In genomic region chr11:17256813-17257365, GRCm38 (mm10) we compare ENCODE assay signal across 8 mouse cellular contexts. TPM values are rescaled to one million over a fixed set of nuclear protein-coding genes. Genes with fewer than 3 reads are reported as not detected.
DNase-seq lines count a peak whose midpoint lies in the region; ATAC-seq and TF ChIP-seq lines count a peak whose summit lies in the region.

No protein-coding gene starts in this region.

- ATAC-seq in embryonic facial prominence, embryonic 12.5 days (ENCODE audit: insufficient number of reproducible peaks, insufficient read depth, low FRiP score, low TSS enrichment) = peak; percentile 59; the same call in 1 of the 2 replicates

- TF ChIP-seq EP300 in MEL (IDR thresholded peaks at IDR 0.05; ENCODE audit: low read depth in 1 of 2, low read length in 2 of 2) = no peak

- H3K4me1 ChIP-seq in MEL (ENCODE audit: control insufficient read depth in 1 of 2, insufficient read depth in 2 of 2, low read length in 2 of 2) = peaks cover 5 to 15% of the 10 kb centered on the region in 2 experiments; a peak in 3 of 4 replicates
- peaks cover 8% of the 10 kb centered on the region; the same call in 1 of the 2 replicates for H3K4me1 ChIP-seq in embryonic facial prominence, embryonic 12.5 days
- H3K4me1 ChIP-seq in midbrain, embryonic 10.5 days = peaks cover 25% of the 10 kb centered on the region

- TF ChIP-seq CTCF in MEL (IDR thresholded peaks at IDR 0.05 in 2 of 3, conservative IDR thresholded peaks at IDR 0.05 in 1 of 3; ENCODE audit: control insufficient read depth in 1 of 3, insufficient read depth in 1 of 3, low read depth in 2 of 3, low read length in 3 of 3, poor library complexity in 1 of 3, severe bottlenecking in 1 of 3) = no peak

- peak overlapping the region; percentile 57 for H3K9ac ChIP-seq in MEL (ENCODE audit: control insufficient read depth, low read depth, low read length, poor library complexity, severe bottlenecking)
- H3K9ac ChIP-seq in embryonic facial prominence, embryonic 12.5 days = peak overlapping the region; percentile 84; the same call in 1 of the 2 replicates

- peak; percentile 5 for DNase-seq in kidney, adult 18-20 months
- no peak for DNase-seq in kidney, postnatal 25 days
- peak; percentile 31 for DNase-seq in MEL (ENCODE audit: low read depth, low spot score)
- DNase-seq in induced T-regulatory cell, adult 2 months (ENCODE audit: low read depth) = peak; percentile 19
- DNase-seq in midbrain, embryonic 10.5 days (ENCODE audit: low spot score) = peak; percentile 16
- DNase-seq in urinary bladder, postnatal 4 days (ENCODE audit: low spot score in 2 of 2) = no peak
- no peak for DNase-seq in urinary bladder, postnatal 14 days (ENCODE audit: low spot score)

- H3K4me2 ChIP-seq in embryonic facial prominence, embryonic 12.5 days (replicated peaks) = peak overlapping the region; percentile 63

- no peaks in the 10 kb centered on the region for H3K27me3 ChIP-seq in MEL (ENCODE audit: control insufficient read depth in 1 of 2, insufficient read depth in 2 of 2, low read length in 2 of 2)
- H3K27me3 ChIP-seq in embryonic facial prominence, embryonic 12.5 days = no peaks in the 10 kb centered on the region
- H3K27me3 ChIP-seq in midbrain, embryonic 10.5 days (ENCODE audit: low read depth, poor library complexity, severe bottlenecking) = no peaks in the 10 kb centered on the region

- 60% methylated on average over 8 of the region's 8 CpGs for WGBS in embryonic facial prominence, embryonic 12.5 days
- WGBS in midbrain, embryonic 10.5 days = 60% methylated on average over 8 of the region's 8 CpGs

- H3K79me2 ChIP-seq in MEL (ENCODE audit: control insufficient read depth, insufficient read depth, low read length, poor library complexity) = peaks cover 32% of the 10 kb centered on the region

- no peak for TF ChIP-seq POLR2A in MEL (IDR thresholded peaks at IDR 0.05; ENCODE audit: control insufficient read depth in 1 of 2, insufficient read depth in 1 of 2, low read depth in 1 of 2, low read length in 2 of 2, poor library complexity in 1 of 2)

- H3K27ac ChIP-seq in MEL (ENCODE audit: control insufficient read depth, low read depth, low read length) = no peak overlapping the region
- no peak overlapping the region for H3K27ac ChIP-seq in embryonic facial prominence, embryonic 12.5 days
- peak overlapping the region; percentile 92 for H3K27ac ChIP-seq in midbrain, embryonic 10.5 days (replicated peaks)

- no peak for TF ChIP-seq RAD21 in MEL (IDR thresholded peaks at IDR 0.05; ENCODE audit: low read depth, low read length)

- no peaks in the 10 kb centered on the region for H3K9me3 ChIP-seq in MEL (replicated peaks; ENCODE audit: insufficient read depth, low read length)
- H3K9me3 ChIP-seq in embryonic facial prominence, embryonic 12.5 days = no peaks in the 10 kb centered on the region
- no peaks in the 10 kb centered on the region for H3K9me3 ChIP-seq in midbrain, embryonic 10.5 days (replicated peaks)

- H3K4me3 ChIP-seq in MEL (ENCODE audit: control insufficient read depth in 1 of 2, insufficient read depth in 1 of 2, low read depth in 2 of 2, low read length in 2 of 2) = peak overlapping the region; percentile 94
- peak overlapping the region; percentile 80 for H3K4me3 ChIP-seq in embryonic facial prominence, embryonic 12.5 days
- peak overlapping the region; percentile 82 for H3K4me3 ChIP-seq in midbrain, embryonic 10.5 days

- peaks cover 0 to 12% of the 10 kb centered on the region in 2 experiments; a peak in 2 of 4 replicates for H3K36me3 ChIP-seq in MEL (ENCODE audit: control insufficient read depth in 1 of 2, insufficient read depth in 2 of 2, low read length in 2 of 2)
- H3K36me3 ChIP-seq in embryonic facial prominence, embryonic 12.5 days = no peaks in the 10 kb centered on the region
- no peaks in the 10 kb centered on the region for H3K36me3 ChIP-seq in midbrain, embryonic 10.5 days

TF ChIP-seq in MEL, 35 proteins besides CTCF, POLR2A, EP300 and RAD21:
- no peak for TF ChIP-seq ELF1 (IDR thresholded peaks at IDR 0.05; ENCODE audit: low read depth, low read length)
- no peak for TF ChIP-seq GATA1 (IDR thresholded peaks at IDR 0.05; ENCODE audit: low read depth, low read length)
- TF ChIP-seq TBP (IDR thresholded peaks at IDR 0.05; ENCODE audit: low read depth, low read length) = no peak
- TF ChIP-seq SMC3 (IDR thresholded peaks at IDR 0.05; ENCODE audit: low read depth, low read length) = no peak
- no peak for TF ChIP-seq MXI1 (IDR thresholded peaks at IDR 0.05; ENCODE audit: low read depth, low read length)
TF ChIP-seq in MEL: peak in this region for 0.

RNA-seq across cellular contexts. Expression of gene C1d, which starts 0.5 kb away (rescaled TPM):
- 69.2 and 72.3 TPM in 2 replicates for total RNA-seq in MEL (2012; rRNA removed)
- polyA plus RNA-seq in MEL (2012; ENCODE audit: insufficient read depth in 1 of 2, insufficient read length in 2 of 2, low read depth in 1 of 2, low replicate concordance in 2 of 2, missing spikeins in 1 of 2) = 10 to 100 TPM in 1 of 2 experiments, not detected in 1; 35.2 TPM
- 106 and 113 TPM in 2 replicates for polyA plus RNA-seq in embryonic facial prominence, embryonic 12.5 days (2016; fragmentation: Nextera tagmentation; extraction: Ambion mirVana)
- polyA plus RNA-seq in midbrain, embryonic 10.5 days (2016; fragmentation: Nextera tagmentation; extraction: Ambion mirVana) = 107 and 111 TPM in 2 replicates

RNA-seq across cellular contexts. Expression of gene Pno1, which starts 45.5 kb away (rescaled TPM):
- total RNA-seq in MEL (2012; rRNA removed) = 113 and 121 TPM in 2 replicates
- 1,000 to 10,000 TPM in 1 of 2 experiments, 10 to 100 TPM in 1; 64.4 to 1,147 TPM for polyA plus RNA-seq in MEL (2012; ENCODE audit: insufficient read depth in 1 of 2, insufficient read length in 2 of 2, low read depth in 1 of 2, low replicate concordance in 2 of 2, missing spikeins in 1 of 2)
- polyA plus RNA-seq in embryonic facial prominence, embryonic 12.5 days (2016; fragmentation: Nextera tagmentation; extraction: Ambion mirVana) = 73.5 and 84.5 TPM in 2 replicates
- 94.6 and 123 TPM in 2 replicates for polyA plus RNA-seq in midbrain, embryonic 10.5 days (2016; fragmentation: Nextera tagmentation; extraction: Ambion mirVana)

Comparison
In these comparisons a context has a peak if more than half of its experiments do, and no peak if none do; other contexts are left out.
1. DNase-seq: peak in kidney, adult 18-20 months (single experiment), MEL (single experiment), induced T-regulatory cell, adult 2 months (single experiment) and midbrain, embryonic 10.5 days (single experiment); none in kidney, postnatal 25 days (0 of 2), urinary bladder, postnatal 4 days (0 of 2) and urinary bladder, postnatal 14 days (single experiment).
2. Peak in every context shown above with its lines, with median percentiles within 50 percentile points of each other: H3K4me3 ChIP-seq.